Mouse (Mus musculus): Measurements from ENCODE around the gene BC048679.
"Not testable (repeated sequence)": the region's sequence is repeated elsewhere in the genome, so short reads cannot be mapped to it uniquely, and the experiment has no call there.

The BC048679 gene

GRCm38 (mm10) chr7:81498181-81498580, at the start of gene BC048679:
Gene BC048679, minus strand, starts transcription at chr7:81498281.
- DNase-seq (ENCODE audit: low spot score in 2 of 2), result no peak

GRCm38 (mm10) chr7:81542934-81543333, 44.9 kb upstream of the BC048679 start:
- no peak for DNase-seq (ENCODE audit: low spot score in 2 of 2)

DNA sequence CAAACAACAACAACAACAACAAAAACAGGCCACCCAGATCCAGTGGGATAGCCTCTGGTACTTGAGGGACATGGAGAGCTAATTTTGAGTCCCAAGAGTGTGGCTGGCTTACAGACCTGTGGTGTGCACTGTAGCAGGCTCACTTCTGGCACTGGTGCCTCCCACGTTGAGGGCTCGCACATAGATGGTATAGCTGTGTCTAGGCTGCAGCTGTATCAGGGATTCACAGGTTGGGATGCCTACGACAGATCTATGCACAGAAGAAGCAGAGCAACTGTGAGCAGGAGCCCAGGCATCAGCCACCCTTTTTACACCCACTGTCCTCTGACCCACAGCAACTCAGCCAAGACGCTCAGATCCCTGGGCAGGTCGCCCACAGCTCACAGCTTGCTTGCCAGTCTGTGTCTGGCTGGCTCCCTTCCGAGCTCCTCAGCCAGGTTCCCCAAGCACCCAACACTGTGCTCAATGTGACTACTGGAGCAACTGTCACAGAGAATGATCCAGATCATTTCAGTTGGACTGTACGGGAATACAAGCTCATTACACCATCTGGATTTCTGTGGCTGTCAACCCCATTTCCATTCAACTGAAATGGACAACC, 43.9 kb upstream of the BC048679 start:
- peak; percentile 41 to 78 for DNase-seq (ENCODE audit: low spot score in 2 of 2)

GRCm38 (mm10) chr7:81540999-81541398, 42.9 kb upstream of the BC048679 start:
- DNase-seq (ENCODE audit: low spot score in 2 of 2), result no peak

GRCm38 (mm10) chr7:81539565-81539964, 41.5 kb upstream of the BC048679 start:
- no peak for DNase-seq (ENCODE audit: low spot score in 2 of 2)

- DNase-seq (ENCODE audit: low spot score in 2 of 2), result peak; percentile 34 to 55
Observed at GRCm38 (mm10) chr7:81538070-81538675, 40.1 kb upstream of the BC048679 start.

GRCm38 (mm10) chr7:81536478-81536877, 38.4 kb upstream of the BC048679 start:
- DNase-seq (ENCODE audit: low spot score in 2 of 2), result no peak

DNA sequence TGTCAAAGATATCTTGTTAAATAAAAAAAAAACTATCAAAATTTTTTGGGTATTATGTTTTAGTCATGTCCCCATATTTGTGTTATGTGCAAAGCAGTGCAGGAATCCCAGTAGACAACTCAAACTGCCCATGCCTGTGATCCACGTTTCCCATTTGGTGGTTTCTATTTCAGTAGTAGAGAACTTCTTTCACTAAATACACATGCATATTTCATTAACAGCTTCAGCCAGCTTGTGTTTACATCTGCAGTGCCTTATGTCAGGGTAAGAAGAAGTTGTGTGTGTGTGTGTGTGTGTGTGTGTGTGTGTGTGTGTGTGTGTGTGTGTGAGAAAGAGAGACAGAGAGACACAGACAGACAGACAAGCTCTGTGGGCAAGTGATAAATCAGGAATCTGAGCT, 33.4 kb upstream of the BC048679 start:
- DNase-seq (ENCODE audit: low spot score in 2 of 2), result no peak

DNA sequence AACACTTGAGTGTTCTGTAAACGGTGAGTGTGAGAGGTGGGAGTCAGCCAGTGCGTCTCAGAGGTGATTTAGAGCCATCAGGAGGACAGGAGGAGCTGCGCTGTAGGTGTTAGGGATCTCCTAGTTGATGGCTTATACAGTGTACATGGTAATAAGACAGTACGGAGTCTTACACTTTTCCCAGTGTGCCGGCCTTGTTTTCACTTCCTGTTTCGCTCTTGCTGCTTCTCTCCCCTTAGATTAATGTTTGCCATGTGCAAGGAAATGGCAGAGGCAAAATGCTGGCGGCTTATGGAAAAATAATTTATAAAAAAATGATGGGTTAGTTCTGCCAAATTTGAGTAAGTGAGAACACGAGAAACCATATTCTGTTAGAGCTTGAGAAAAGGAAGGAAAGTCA, 30.8 kb upstream of the BC048679 start:
- no peak for DNase-seq (ENCODE audit: low spot score in 2 of 2)

GRCm38 (mm10) chr7:81523663-81524017, 25.6 kb upstream of the BC048679 start:
- DNase-seq (ENCODE audit: low spot score in 2 of 2), result no peak

GRCm38 (mm10) chr7:81523008-81523662, 25.1 kb upstream of the BC048679 start:
- peak; percentile 90 for DNase-seq (ENCODE audit: low spot score in 2 of 2)

- DNase-seq (ENCODE audit: low spot score in 2 of 2), result peak; percentile 51 to 65
Observed at GRCm38 (mm10) chr7:81516154-81517030, 18.3 kb upstream of the BC048679 start.

- no peak for DNase-seq (ENCODE audit: low spot score in 2 of 2)
Observed at GRCm38 (mm10) chr7:81514906-81515590, 17.0 kb upstream of the BC048679 start.

DNA sequence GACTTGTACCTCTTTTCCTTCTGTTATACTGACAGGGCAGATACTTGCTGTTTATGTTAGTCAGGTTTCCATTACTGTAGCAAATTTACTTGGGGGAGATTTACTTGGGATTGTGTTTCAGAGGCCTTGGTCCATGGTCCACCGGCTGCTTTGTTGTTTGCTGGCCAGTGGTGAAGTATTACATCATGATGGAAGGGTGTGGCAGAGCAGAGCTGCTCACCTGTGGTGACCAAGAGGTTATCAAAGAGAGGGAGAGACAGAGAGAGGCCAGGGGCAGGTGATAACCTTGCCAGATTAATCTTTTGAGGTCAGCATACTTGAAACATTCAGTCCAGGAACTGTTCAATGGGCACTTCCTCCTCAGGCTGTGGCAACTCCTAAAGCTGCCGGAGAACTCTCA, 3.0 kb upstream of the BC048679 start:
- no peak for DNase-seq (ENCODE audit: low spot score in 2 of 2)

GRCm38 (mm10) chr7:81497171-81497570, 910 bp downstream of the BC048679 start:
- no peak for DNase-seq (ENCODE audit: low spot score in 2 of 2)

DNA sequence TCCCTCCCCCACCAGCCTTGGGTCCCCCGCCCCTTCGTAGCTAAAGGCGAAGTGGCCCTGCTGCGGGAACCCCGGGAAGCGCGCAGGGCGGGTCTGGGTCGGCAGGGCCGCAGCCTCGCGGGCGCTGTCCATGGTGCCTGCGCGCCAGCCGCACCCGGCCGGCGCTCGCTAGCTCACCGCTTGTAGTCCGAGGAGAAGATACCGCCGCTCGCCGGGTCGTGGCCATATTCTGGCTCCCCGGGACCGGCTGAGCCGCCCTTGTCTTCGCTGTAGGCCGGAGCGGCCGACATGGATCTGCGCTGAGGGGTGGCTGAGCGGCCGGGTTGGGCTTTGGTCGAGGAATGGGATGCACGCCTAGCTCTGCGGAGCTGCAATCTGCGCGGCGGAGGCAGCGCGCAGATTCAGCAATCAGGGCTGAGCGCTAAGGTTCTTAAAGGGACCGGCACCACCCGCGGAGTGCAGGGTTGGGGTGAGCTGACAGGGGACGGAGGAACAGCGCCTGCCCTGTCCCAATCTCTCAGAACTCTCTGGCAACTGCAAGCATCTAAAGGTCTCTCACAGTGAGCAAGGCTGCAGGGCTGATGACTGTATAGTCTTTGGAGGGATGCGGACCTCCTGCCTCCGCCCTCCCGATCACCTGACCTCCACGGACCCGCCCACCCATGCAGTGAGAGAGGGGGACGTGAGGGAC, 4.6 kb downstream of the BC048679 start, which contains the start of gene Ap3b2:
Gene Ap3b2, minus strand, starts transcription at position 595 of the 691 bp plus-strand sequence.
- DNase-seq (ENCODE audit: low spot score in 2 of 2), result peak; percentile 76 to 82

GRCm38 (mm10) chr7:81492628-81493027, 5.5 kb downstream of the BC048679 start:
- no peak for DNase-seq (ENCODE audit: low spot score in 2 of 2)

- no peak for DNase-seq (ENCODE audit: low spot score in 2 of 2)
Observed at GRCm38 (mm10) chr7:81489649-81490048, 8.4 kb downstream of the BC048679 start.

- DNase-seq (ENCODE audit: low spot score in 2 of 2), result no peak
Observed at GRCm38 (mm10) chr7:81480800-81481199, 17.3 kb downstream of the BC048679 start.

DNA sequence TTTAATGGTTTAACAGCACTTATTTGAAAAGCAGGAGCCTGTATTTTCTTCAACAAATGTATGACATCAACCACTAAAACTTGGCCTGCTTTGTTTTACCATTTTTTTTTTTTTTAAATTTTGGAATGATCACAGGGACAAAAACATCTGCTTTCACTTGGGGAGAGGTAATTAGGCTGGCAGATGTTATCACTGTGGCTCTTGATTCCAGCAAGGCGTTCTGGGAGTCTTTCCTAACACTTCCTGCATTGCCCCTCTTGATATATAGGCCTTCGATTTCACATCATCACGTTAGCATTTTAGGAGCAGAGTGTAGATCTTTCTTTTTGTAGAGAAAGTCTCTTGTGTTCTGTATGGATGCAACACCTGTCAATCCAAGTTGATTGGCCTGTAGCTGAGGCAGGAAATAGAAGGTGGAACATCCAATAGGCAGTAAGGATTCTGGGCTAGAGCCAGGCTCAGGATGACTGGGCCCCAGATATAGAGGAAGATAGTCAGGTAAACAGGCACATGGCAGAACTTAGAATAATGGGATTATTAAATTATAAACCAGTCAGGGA, 18.5 kb downstream of the BC048679 start:
- no peak for DNase-seq (ENCODE audit: low spot score in 2 of 2)

- not testable (repeated sequence) for DNase-seq (ENCODE audit: low spot score in 2 of 2)
Observed at GRCm38 (mm10) chr7:81478261-81478660, 19.8 kb downstream of the BC048679 start.
